Mouse (Mus musculus): Measurements from ENCODE around the gene Lcn6. TPM values are rescaled to one million over a fixed set of nuclear protein-coding genes. Genes with fewer than 3 reads are reported as not detected.
A peak's percentile ranks its signal among the peaks of the same experiment; 100 is the strongest.

Lcn6 gene
- polyA plus RNA-seq (2014; fragmentation: Nextera tagmentation; extraction: Ambion mirVana) = not detected in 2 replicates

DNA sequence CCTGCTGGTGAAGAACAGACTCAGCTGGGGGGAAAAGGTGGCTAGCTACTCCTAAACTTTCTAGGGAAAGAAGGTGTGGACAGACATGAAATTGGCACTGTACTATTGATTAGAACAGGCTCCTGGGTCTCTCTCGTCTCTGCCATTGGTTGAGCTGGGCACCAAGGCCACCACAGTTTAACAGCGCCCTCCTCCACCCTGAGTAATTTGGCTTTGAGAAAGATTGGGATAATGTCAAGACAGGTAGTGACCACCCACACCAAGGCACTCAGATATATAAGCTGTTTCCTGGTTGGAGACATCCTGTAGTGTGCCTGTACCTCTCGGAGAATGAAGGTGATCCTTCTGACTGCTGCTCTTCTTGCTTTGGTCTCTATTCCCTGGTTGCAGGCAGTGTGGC lies at the start of gene Lcn6:
TSS of gene Lcn6 (plus strand) at position 301 of the 400 bp plus-strand sequence.
- H3K27ac ChIP-seq (ENCODE audit: low read depth, low read length) = no peak within 1 kb of the TSS
- no peak within 1 kb of the TSS for H3K4me3 ChIP-seq (ENCODE audit: low read depth, low read length)
- H3K9ac ChIP-seq (ENCODE audit: low read depth, low read length) = no peak within 1 kb of the TSS
- H3K4me1 ChIP-seq (replicated peaks; ENCODE audit: control insufficient read depth, insufficient read depth, low read length) = no peaks in the 10 kb centered on the region
- H3K9me3 ChIP-seq (ENCODE audit: control insufficient read depth, low read length) = no peaks in the 10 kb centered on the region
- ATAC-seq (ENCODE audit: low FRiP score) = no peak
- no peaks in the 10 kb centered on the region for H3K36me3 ChIP-seq (ENCODE audit: control insufficient read depth, insufficient read depth, low read length)
- no peaks in the 10 kb centered on the region for H3K27me3 ChIP-seq (ENCODE audit: control insufficient read depth, insufficient read depth, low read length)
- DNase-seq (ENCODE audit: low spot score) = no peak
- no peak within 1 kb of the TSS for H3K4me2 ChIP-seq (replicated peaks; ENCODE audit: low read depth, low read length)
- 89% methylated on average over 3 of the region's 3 CpGs for WGBS

DNA sequence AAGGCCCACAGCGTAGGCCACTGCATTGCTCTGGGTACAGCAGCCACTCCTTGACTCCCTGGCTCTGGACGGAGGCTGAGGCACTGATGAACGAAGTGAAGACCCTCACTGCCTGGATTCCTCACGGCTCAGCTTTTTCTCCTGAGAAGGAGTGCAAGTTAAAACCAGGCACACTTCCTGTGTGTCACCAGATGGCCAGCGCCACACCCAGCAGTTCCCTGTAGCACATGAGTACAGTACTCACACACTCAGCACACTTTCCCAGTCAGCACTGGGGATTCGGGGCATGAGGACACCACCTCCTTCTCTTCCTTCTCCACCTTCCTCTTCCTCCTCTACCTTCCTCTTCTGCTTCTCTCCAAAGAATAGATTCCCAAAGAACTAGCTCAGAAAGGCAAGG lies 48.8 kb upstream of the Lcn6 start, which contains the start of gene Fcna:
TSS of gene Fcna (minus strand) at position 220 of the 400 bp plus-strand sequence.
- H3K4me1 ChIP-seq (replicated peaks; ENCODE audit: control insufficient read depth, insufficient read depth, low read length) = no peaks in the 10 kb centered on the region
- ATAC-seq (ENCODE audit: low FRiP score) (no peak), DNase-seq (ENCODE audit: low spot score) (no peak)
- H3K36me3 ChIP-seq (ENCODE audit: control insufficient read depth, insufficient read depth, low read length) = no peaks in the 10 kb centered on the region
- no peaks in the 10 kb centered on the region for H3K27me3 ChIP-seq (ENCODE audit: control insufficient read depth, insufficient read depth, low read length)
- H3K27ac ChIP-seq (ENCODE audit: low read depth, low read length) = no peak within 1 kb of the TSS
- H3K9me3 ChIP-seq (ENCODE audit: control insufficient read depth, low read length) = no peaks in the 10 kb centered on the region
- 75% methylated on average over 6 of the region's 6 CpGs for WGBS
- H3K9ac ChIP-seq (ENCODE audit: low read depth, low read length) = no peak within 1 kb of the TSS
- no peak within 1 kb of the TSS for H3K4me2 ChIP-seq (replicated peaks; ENCODE audit: low read depth, low read length)
- H3K4me3 ChIP-seq (ENCODE audit: low read depth, low read length) = no peak within 1 kb of the TSS

DNA sequence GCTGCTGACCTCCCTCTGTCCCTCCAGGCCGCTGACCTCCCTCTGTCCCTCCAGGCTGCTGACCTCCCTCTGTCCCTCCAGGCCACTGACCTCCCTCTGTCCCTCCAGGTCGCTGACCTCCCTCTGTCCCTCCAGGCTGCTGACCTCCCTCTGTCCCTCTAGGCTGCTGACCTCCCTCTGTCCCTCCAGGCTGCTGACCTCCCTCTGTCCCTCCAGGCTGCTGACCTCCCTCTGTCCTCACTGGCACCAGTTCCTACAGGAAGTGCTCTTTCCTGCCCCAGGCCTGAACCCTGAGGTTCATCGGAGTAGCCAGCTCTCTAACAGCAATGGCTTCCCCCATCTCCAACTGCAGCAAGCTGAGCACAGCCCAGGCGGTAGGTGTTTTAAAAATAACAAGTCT lies 47.8 kb upstream of the Lcn6 start:
- ATAC-seq (ENCODE audit: low FRiP score) (no peak), DNase-seq (ENCODE audit: low spot score) (no peak)
- no peak overlapping the region for H3K4me2 ChIP-seq (replicated peaks; ENCODE audit: low read depth, low read length)
- H3K4me1 ChIP-seq (replicated peaks; ENCODE audit: control insufficient read depth, insufficient read depth, low read length) = no peaks in the 10 kb centered on the region
- no peaks in the 10 kb centered on the region for H3K27me3 ChIP-seq (ENCODE audit: control insufficient read depth, insufficient read depth, low read length)
- WGBS = 33% methylated on average over 4 of the region's 4 CpGs
- H3K36me3 ChIP-seq (ENCODE audit: control insufficient read depth, insufficient read depth, low read length) = no peaks in the 10 kb centered on the region
- no peaks in the 10 kb centered on the region for H3K9me3 ChIP-seq (ENCODE audit: control insufficient read depth, low read length)
- H3K9ac ChIP-seq (ENCODE audit: low read depth, low read length) = no peak overlapping the region
- no peak overlapping the region for H3K4me3 ChIP-seq (ENCODE audit: low read depth, low read length)
- no peak overlapping the region for H3K27ac ChIP-seq (ENCODE audit: low read depth, low read length)

DNA sequence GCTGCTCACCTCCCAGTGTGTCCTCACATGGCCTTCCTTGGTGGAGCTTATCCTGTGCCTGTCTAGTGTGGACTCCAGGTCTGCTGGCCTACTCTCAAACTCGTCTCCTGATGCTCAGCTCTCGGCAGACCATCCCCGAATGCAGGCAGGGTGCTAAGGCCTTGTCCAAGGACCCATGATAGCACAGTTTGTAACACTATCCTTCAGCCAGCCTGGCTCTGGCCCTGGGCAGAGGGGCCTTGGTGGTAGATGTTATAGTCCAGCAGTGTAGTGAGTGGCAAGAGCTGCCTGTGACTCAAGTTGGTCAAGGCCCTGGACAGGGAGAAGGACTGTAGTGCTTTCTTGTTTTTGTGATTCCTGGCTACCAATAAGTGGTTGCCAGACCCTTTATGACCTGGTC lies 43.0 kb upstream of the Lcn6 start:
- Histone ChIP-seq H3K9ac (ENCODE audit: low read depth, low read length) (no peak overlapping the region), H3K4me1 (replicated peaks; ENCODE audit: control insufficient read depth, insufficient read depth, low read length) (no peaks in the 10 kb centered on the region), H3K4me3 (ENCODE audit: low read depth, low read length) (no peak overlapping the region), H3K27me3 (ENCODE audit: control insufficient read depth, insufficient read depth, low read length) (no peaks in the 10 kb centered on the region), H3K27ac (ENCODE audit: low read depth, low read length) (no peak overlapping the region), H3K4me2 (replicated peaks; ENCODE audit: low read depth, low read length) (no peak overlapping the region), H3K36me3 (ENCODE audit: control insufficient read depth, insufficient read depth, low read length) (no peaks in the 10 kb centered on the region), H3K9me3 (ENCODE audit: control insufficient read depth, low read length) (no peaks in the 10 kb centered on the region)
- WGBS = 86% methylated on average over 3 of the region's 3 CpGs
- ATAC-seq (ENCODE audit: low FRiP score) (no peak), DNase-seq (ENCODE audit: low spot score) (no peak)

DNA sequence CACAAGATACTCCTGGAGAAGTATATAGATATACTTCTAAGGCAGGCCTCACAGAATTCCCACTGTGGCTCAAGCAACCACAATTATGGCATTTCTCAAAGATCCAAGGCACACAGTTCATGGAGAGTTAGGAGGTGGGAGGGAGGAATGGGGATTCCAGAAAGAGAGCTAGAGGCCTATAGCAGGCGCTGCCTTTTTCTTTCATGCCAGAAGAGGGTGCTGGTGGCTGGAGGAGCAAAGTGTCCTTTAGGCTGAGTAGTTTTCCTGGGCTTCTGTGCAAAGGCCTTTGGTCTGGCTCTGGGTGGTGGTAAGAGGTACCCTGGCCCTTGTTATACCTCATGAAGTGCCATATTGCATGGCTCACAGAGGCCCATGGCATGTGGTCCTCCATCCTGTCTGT lies 42.5 kb upstream of the Lcn6 start:
- Histone ChIP-seq H3K9me3 (ENCODE audit: control insufficient read depth, low read length) (no peaks in the 10 kb centered on the region), H3K27ac (ENCODE audit: low read depth, low read length) (no peak overlapping the region), H3K4me3 (ENCODE audit: low read depth, low read length) (no peak overlapping the region), H3K4me1 (replicated peaks; ENCODE audit: control insufficient read depth, insufficient read depth, low read length) (no peaks in the 10 kb centered on the region), H3K9ac (ENCODE audit: low read depth, low read length) (no peak overlapping the region), H3K4me2 (replicated peaks; ENCODE audit: low read depth, low read length) (no peak overlapping the region), H3K27me3 (ENCODE audit: control insufficient read depth, insufficient read depth, low read length) (no peaks in the 10 kb centered on the region), H3K36me3 (ENCODE audit: control insufficient read depth, insufficient read depth, low read length) (no peaks in the 10 kb centered on the region)
- DNase-seq (ENCODE audit: low spot score) (no peak), ATAC-seq (ENCODE audit: low FRiP score) (no peak)
- WGBS = 40% methylated on average over 1 of the region's 1 CpGs

DNA sequence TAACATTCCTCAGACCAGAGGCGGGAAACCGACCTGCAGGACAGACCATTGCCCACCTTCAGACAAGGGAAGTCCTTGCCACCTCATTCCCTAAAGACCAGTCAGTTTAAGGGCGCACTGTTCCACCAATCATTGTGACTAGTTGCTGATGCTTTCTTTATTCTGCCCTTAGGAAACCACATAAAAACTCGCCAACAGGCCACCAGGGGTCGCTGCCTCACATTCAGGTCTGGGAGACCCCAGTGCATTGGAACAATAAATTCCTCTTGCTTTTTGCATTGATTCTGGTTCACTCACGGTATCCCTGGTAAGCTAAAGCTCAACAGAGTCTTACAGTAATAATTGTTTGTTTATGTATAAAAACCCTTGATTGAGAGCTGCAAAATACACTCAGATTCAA lies 36.7 kb upstream of the Lcn6 start:
- Histone ChIP-seq H3K4me2 (replicated peaks; ENCODE audit: low read depth, low read length) (no peak overlapping the region), H3K4me3 (ENCODE audit: low read depth, low read length) (no peak overlapping the region), H3K9me3 (ENCODE audit: control insufficient read depth, low read length) (no peaks in the 10 kb centered on the region), H3K9ac (ENCODE audit: low read depth, low read length) (no peak overlapping the region), H3K27ac (ENCODE audit: low read depth, low read length) (no peak overlapping the region), H3K4me1 (replicated peaks; ENCODE audit: control insufficient read depth, insufficient read depth, low read length) (no peaks in the 10 kb centered on the region), H3K36me3 (ENCODE audit: control insufficient read depth, insufficient read depth, low read length) (no peaks in the 10 kb centered on the region), H3K27me3 (ENCODE audit: control insufficient read depth, insufficient read depth, low read length) (no peaks in the 10 kb centered on the region)
- DNase-seq (ENCODE audit: low spot score) = peak; percentile 76
- WGBS = 19% methylated on average over 6 of the region's 6 CpGs
- no peak for ATAC-seq (ENCODE audit: low FRiP score)

DNA sequence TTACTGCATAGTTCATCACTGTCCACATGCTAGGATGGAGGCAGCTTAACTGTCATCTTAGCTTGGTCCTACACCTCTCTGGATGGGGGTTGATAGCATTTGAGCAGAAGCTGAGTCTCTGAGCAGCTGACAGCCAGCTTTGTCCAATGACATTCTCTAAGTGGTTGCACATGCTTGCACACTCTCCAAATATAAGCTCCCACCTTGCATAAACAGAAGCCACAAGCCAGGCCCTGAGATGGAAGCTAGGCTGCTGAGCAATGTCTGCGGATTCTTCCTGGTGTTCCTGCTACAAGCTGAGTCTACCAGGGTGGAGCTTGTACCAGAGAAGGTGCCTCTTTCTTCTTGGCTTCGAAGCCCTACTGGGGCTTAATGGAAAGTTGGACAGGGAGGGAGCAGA lies 23.7 kb upstream of the Lcn6 start, which contains the start of gene Lcn8:
TSS of gene Lcn8 (plus strand) at position 219 of the 400 bp plus-strand sequence.
- Histone ChIP-seq H3K27ac (ENCODE audit: low read depth, low read length) (no peak within 1 kb of the TSS), H3K36me3 (ENCODE audit: control insufficient read depth, insufficient read depth, low read length) (no peaks in the 10 kb centered on the region), H3K9ac (ENCODE audit: low read depth, low read length) (no peak within 1 kb of the TSS), H3K4me3 (ENCODE audit: low read depth, low read length) (no peak within 1 kb of the TSS), H3K4me1 (replicated peaks; ENCODE audit: control insufficient read depth, insufficient read depth, low read length) (no peaks in the 10 kb centered on the region), H3K9me3 (ENCODE audit: control insufficient read depth, low read length) (no peaks in the 10 kb centered on the region), H3K4me2 (replicated peaks; ENCODE audit: low read depth, low read length) (no peak within 1 kb of the TSS), H3K27me3 (ENCODE audit: control insufficient read depth, insufficient read depth, low read length) (no peaks in the 10 kb centered on the region)
- ATAC-seq (ENCODE audit: low FRiP score) (no peak), DNase-seq (ENCODE audit: low spot score) (no peak)
- WGBS = 79% methylated on average over 2 of the region's 2 CpGs

DNA sequence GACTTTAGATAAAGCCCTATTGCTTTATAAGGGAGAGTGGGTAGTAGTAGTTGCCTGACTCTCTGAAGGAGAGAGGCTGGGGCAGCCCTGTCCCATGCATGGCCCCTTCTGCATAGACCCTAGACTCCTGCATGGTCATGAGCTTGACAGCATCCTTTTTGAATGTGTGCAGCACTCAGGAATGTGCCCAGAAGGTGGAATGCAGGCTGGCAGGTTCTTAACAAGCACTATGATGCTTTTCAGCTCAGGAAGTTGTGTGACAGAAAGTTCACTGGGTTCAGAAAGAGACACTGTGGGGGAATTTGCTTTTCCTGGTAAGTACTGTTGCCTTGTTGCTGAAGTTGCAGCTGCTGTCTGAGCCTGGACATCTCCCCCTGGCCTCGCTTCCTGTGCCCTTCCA lies 22.1 kb upstream of the Lcn6 start:
- DNase-seq (ENCODE audit: low spot score) (no peak), ATAC-seq (ENCODE audit: low FRiP score) (no peak)
- 58% methylated on average over 1 of the region's 1 CpGs for WGBS
- no peak overlapping the region for H3K4me3 ChIP-seq (ENCODE audit: low read depth, low read length)
- no peaks in the 10 kb centered on the region for H3K36me3 ChIP-seq (ENCODE audit: control insufficient read depth, insufficient read depth, low read length)
- H3K4me1 ChIP-seq (replicated peaks; ENCODE audit: control insufficient read depth, insufficient read depth, low read length) = no peaks in the 10 kb centered on the region
- no peak overlapping the region for H3K9ac ChIP-seq (ENCODE audit: low read depth, low read length)
- H3K9me3 ChIP-seq (ENCODE audit: control insufficient read depth, low read length) = no peaks in the 10 kb centered on the region
- H3K27ac ChIP-seq (ENCODE audit: low read depth, low read length) = no peak overlapping the region
- H3K4me2 ChIP-seq (replicated peaks; ENCODE audit: low read depth, low read length) = no peak overlapping the region
- no peaks in the 10 kb centered on the region for H3K27me3 ChIP-seq (ENCODE audit: control insufficient read depth, insufficient read depth, low read length)

DNA sequence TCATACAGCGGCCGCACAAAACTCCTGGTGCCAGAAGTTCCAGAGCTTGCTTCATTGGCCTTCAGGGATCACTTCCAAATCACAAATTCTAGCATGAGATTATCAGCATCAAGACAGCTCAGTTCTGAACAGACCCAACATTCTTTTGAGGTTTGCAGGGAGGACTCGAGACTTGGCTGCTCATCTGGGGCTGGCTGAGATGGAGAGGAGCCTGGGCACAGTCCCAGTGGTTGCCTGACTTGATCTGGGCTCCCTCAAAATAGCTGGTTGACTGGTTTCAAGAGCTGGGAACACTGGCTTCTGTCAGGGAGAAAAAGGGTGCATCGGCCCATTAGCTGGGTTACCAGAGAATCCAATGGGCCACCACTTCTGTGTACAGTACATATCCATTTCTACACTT lies 19.9 kb upstream of the Lcn6 start:
- 86% methylated on average over 4 of the region's 4 CpGs for WGBS
- H3K9me3 ChIP-seq (ENCODE audit: control insufficient read depth, low read length) = no peaks in the 10 kb centered on the region

More for the DNA sequence above, 19.9 kb upstream of the Lcn6 start:
- Histone ChIP-seq H3K27me3 (ENCODE audit: control insufficient read depth, insufficient read depth, low read length) (no peaks in the 10 kb centered on the region), H3K36me3 (ENCODE audit: control insufficient read depth, insufficient read depth, low read length) (no peaks in the 10 kb centered on the region), H3K27ac (ENCODE audit: low read depth, low read length) (no peak overlapping the region), H3K4me2 (replicated peaks; ENCODE audit: low read depth, low read length) (no peak overlapping the region), H3K4me3 (ENCODE audit: low read depth, low read length) (no peak overlapping the region), H3K4me1 (replicated peaks; ENCODE audit: control insufficient read depth, insufficient read depth, low read length) (no peaks in the 10 kb centered on the region), H3K9ac (ENCODE audit: low read depth, low read length) (no peak overlapping the region)
- no peak for DNase-seq (ENCODE audit: low spot score)
- ATAC-seq (ENCODE audit: low FRiP score) = no peak

Data from hindbrain, embryonic 11.5 days (tissue).